Mouse (Mus musculus): ENCODE measurements around the gene Ric3. TPM values are rescaled to one million over a fixed set of nuclear protein-coding genes. Genes with fewer than 3 reads are reported as not detected.
A peak's percentile ranks its signal among the peaks of the same experiment; 100 is the strongest.
"Not testable (repeated sequence)": the region's sequence is repeated elsewhere in the genome, so short reads cannot be mapped to it uniquely, and the experiment has no call there.

Ric3 gene
- 0.25 and 0.47 TPM in 2 replicates for polyA plus RNA-seq (2015; fragmentation: Nextera tagmentation; extraction: Ambion mirVana)

DNA sequence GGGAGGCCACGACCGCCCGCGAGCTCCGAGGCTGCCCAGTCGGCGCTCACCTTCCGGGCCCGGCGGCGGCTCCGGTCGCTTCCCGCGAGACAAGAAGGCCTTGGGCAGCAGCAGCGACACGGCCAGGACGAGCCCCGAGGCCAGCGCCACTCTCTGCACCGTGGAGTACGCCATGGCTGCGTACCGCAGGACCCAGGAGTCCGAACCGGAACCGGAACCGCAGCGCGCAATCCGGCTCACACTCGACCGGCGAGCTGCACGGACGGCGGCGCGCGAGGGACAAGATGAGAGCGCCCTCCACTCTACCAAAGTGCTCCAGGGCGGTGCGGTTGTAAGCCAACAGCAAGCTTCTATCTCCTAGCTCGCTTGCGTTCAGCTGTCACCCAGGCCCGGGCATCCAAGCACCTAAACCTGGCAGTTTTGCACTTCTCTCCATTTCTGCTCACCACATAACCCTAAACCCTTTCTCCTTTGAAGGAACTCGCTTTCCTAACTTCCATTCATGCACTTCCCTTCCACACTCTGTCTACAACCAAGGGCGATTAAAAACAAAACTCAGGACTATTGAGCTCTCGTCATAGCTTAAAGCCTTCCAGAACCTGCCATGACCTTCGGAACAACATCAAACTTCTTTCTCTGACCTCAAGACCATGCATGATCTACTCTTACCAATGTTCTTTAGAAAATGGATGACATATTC, at the start of gene Ric3:
Ric3 (minus strand) TSS at position 219 of the 700 bp plus-strand sequence.
- WGBS (ENCODE audit: insufficient replicate concordance): 3% methylated on average over 50 of the region's 50 CpGs
- H3K4me1 ChIP-seq (ENCODE audit: control insufficient read depth, low read depth, low read length): peaks cover 4% of the 10 kb centered on the region
- no peak within 1 kb of the TSS for H3K9ac ChIP-seq (ENCODE audit: low read depth, low read length)
- no peaks in the 10 kb centered on the region for H3K36me3 ChIP-seq (ENCODE audit: control insufficient read depth, insufficient read depth)
- 0 out of 2 replicates have a peak, but pooled peaks have one; percentile 24 for ATAC-seq (ENCODE audit: low read depth)
- H3K27ac ChIP-seq (ENCODE audit: low read length): no peak within 1 kb of the TSS
- H3K4me3 ChIP-seq (ENCODE audit: low read depth, low read length): peak within 1 kb of the TSS; percentile 57
- no peaks in the 10 kb centered on the region for H3K9me3 ChIP-seq (replicated peaks; ENCODE audit: control insufficient read depth, low read length)
- H3K27me3 ChIP-seq (ENCODE audit: control insufficient read depth, insufficient read depth, low read depth, low read length): peaks cover 24% of the 10 kb centered on the region
- H3K4me2 ChIP-seq (ENCODE audit: low read depth, low read length): peak within 1 kb of the TSS; percentile 62

DNA sequence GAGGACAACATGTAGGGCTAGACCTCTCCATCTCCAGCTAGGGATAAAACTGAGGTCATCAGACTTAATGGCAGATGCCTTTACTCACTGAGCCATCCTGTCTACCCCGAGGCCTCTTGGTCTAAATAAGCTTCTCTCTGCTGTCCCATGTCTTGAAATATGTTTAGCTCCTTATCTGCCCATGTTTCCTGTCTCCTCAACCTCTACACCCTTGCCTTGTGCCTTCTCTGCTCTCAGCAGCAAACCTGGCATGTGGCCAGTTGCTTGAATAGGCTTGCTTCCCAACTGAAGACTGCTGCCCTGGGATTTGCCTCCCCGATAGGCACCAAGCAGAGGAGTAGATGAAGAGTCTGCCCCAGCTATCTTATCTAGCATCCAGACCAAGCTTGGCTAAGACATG, 48.4 kb upstream of the Ric3 start:
- no peaks in the 10 kb centered on the region; the same call in 1 of the 2 replicates for H3K4me1 ChIP-seq (ENCODE audit: control insufficient read depth, low read depth, low read length)
- H3K27ac ChIP-seq (ENCODE audit: low read length): no peak overlapping the region
- ATAC-seq (ENCODE audit: low read depth): no peak
- 19% methylated on average over 2 of the region's 2 CpGs for WGBS (ENCODE audit: insufficient replicate concordance)
- no peak overlapping the region for H3K9ac ChIP-seq (ENCODE audit: low read depth, low read length)
- no peaks in the 10 kb centered on the region for H3K9me3 ChIP-seq (replicated peaks; ENCODE audit: control insufficient read depth, low read length)
- no peaks in the 10 kb centered on the region for H3K36me3 ChIP-seq (ENCODE audit: control insufficient read depth, insufficient read depth)
- H3K27me3 ChIP-seq (ENCODE audit: control insufficient read depth, insufficient read depth, low read depth, low read length): no peaks in the 10 kb centered on the region
- H3K4me2 ChIP-seq (ENCODE audit: low read depth, low read length): no peak overlapping the region
- no peak overlapping the region for H3K4me3 ChIP-seq (ENCODE audit: low read depth, low read length)

GRCm38 (mm10) chr7:109129946-109130686, 47.0 kb upstream of the Ric3 start:
- ATAC-seq (ENCODE audit: low read depth): no peak
- Histone ChIP-seq H3K36me3 (ENCODE audit: control insufficient read depth, insufficient read depth) (no peaks in the 10 kb centered on the region), H3K27ac (ENCODE audit: low read length) (no peak overlapping the region), H3K4me3 (ENCODE audit: low read depth, low read length) (no peak overlapping the region), H3K4me1 (ENCODE audit: control insufficient read depth, low read depth, low read length) (no peaks in the 10 kb centered on the region), H3K27me3 (ENCODE audit: control insufficient read depth, insufficient read depth, low read depth, low read length) (no peaks in the 10 kb centered on the region), H3K4me2 (ENCODE audit: low read depth, low read length) (no peak overlapping the region), H3K9me3 (replicated peaks; ENCODE audit: control insufficient read depth, low read length) (no peaks in the 10 kb centered on the region), H3K9ac (ENCODE audit: low read depth, low read length) (no peak overlapping the region)
- WGBS (ENCODE audit: insufficient replicate concordance): 57% methylated on average over 5 of the region's 5 CpGs

GRCm38 (mm10) chr7:109129442-109129841, 46.3 kb upstream of the Ric3 start:
- Histone ChIP-seq H3K4me2 (ENCODE audit: low read depth, low read length) (no peak overlapping the region), H3K9me3 (replicated peaks; ENCODE audit: control insufficient read depth, low read length) (no peaks in the 10 kb centered on the region), H3K27me3 (ENCODE audit: control insufficient read depth, insufficient read depth, low read depth, low read length) (no peaks in the 10 kb centered on the region), H3K4me3 (ENCODE audit: low read depth, low read length) (no peak overlapping the region), H3K4me1 (ENCODE audit: control insufficient read depth, low read depth, low read length) (no peaks in the 10 kb centered on the region), H3K27ac (ENCODE audit: low read length) (no peak overlapping the region), H3K36me3 (ENCODE audit: control insufficient read depth, insufficient read depth) (no peaks in the 10 kb centered on the region), H3K9ac (ENCODE audit: low read depth, low read length) (no peak overlapping the region)
- ATAC-seq (ENCODE audit: low read depth): no peak

DNA sequence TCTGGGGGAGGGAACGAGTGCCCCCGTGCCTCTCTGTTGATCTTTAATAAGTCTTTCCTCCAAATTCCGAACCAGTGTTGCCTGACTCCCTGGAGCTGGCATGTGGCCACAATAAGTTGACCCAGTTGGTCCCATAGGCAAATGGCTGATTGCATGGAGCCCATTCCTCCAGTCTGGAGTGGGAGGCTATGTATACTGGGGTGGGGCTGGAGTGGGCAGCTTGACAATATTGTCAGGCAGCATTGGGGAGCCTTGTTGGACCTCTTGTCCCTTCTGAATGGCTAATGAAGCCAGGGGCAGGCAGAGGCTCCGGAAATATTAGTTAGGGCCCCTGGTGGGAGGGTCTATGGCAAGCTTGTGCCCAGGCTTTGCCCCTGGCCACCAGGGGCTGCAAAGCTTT, 32.8 kb upstream of the Ric3 start:
- WGBS (ENCODE audit: insufficient replicate concordance): 27% methylated on average over 4 of the region's 4 CpGs
- no peaks in the 10 kb centered on the region for H3K9me3 ChIP-seq (replicated peaks; ENCODE audit: control insufficient read depth, low read length)
- no peaks in the 10 kb centered on the region for H3K36me3 ChIP-seq (ENCODE audit: control insufficient read depth, insufficient read depth)
- no peak for ATAC-seq (ENCODE audit: low read depth)
- H3K27ac ChIP-seq (ENCODE audit: low read length): peak overlapping the region; percentile 30; the same call in 1 of the 2 replicates
- no peaks in the 10 kb centered on the region for H3K27me3 ChIP-seq (ENCODE audit: control insufficient read depth, insufficient read depth, low read depth, low read length)
- 0 out of 2 replicates have a peak overlapping the region, but pooled peaks have one; percentile 24 for H3K4me2 ChIP-seq (ENCODE audit: low read depth, low read length)
- H3K4me3 ChIP-seq (ENCODE audit: low read depth, low read length): no peak overlapping the region
- H3K4me1 ChIP-seq (ENCODE audit: control insufficient read depth, low read depth, low read length): peaks cover 47% of the 10 kb centered on the region
- H3K9ac ChIP-seq (ENCODE audit: low read depth, low read length): no peak overlapping the region

DNA sequence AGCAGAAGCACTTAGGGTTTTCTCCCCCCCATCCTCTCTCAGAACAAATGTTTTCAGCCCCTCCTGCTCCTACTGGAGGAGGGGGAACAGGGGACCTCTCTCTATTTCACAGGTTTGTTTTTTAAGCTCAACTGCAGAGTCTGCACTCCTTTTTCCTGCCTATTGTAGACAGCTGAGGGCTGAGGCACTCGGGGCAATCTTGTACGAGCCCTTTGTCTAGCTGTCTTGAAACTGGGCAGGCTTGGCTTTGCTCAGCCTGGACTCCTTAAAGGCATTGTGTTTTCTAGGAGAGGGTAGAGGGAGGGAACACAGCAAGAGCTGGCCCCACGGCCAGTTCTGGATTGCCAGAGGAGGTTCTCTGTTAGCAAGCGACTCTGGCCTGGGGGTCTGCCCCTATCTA, 32.4 kb upstream of the Ric3 start:
- peaks cover 51% of the 10 kb centered on the region for H3K4me1 ChIP-seq (ENCODE audit: control insufficient read depth, low read depth, low read length)
- not testable (repeated sequence) for H3K9me3 ChIP-seq (replicated peaks; ENCODE audit: control insufficient read depth, low read length); ATAC-seq (ENCODE audit: low read depth); H3K27me3 ChIP-seq (ENCODE audit: control insufficient read depth, insufficient read depth, low read depth, low read length); H3K36me3 ChIP-seq (ENCODE audit: control insufficient read depth, insufficient read depth); H3K9ac ChIP-seq (ENCODE audit: low read depth, low read length); H3K4me3 ChIP-seq (ENCODE audit: low read depth, low read length); H3K27ac ChIP-seq (ENCODE audit: low read length)
- WGBS (ENCODE audit: insufficient replicate concordance): no CpG with 5 or more reads among the region's 4 CpGs
- 0 out of 2 replicates have a peak overlapping the region, but pooled peaks have one; percentile 24 for H3K4me2 ChIP-seq (ENCODE audit: low read depth, low read length)

DNA sequence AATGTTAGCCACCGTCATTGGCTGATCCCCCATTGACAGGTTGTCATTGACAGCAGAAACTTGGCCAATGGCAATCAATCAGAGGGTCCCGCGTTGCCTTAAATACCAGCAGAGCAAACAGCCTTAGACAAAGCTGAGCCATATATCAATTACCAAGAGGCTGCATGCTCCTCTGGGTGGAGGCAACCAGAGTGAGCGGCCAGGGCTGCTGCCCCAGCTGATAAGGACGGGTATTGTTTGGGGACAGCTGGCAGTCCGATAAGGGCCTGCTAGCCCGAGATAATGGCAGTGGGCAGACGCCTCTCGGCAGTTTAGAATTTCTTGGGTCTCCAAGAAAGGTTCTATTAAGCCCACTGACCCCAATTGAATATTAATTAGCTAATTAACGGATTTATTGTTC, 31.8 kb upstream of the Ric3 start:
- no peaks in the 10 kb centered on the region for H3K36me3 ChIP-seq (ENCODE audit: control insufficient read depth, insufficient read depth)
- WGBS (ENCODE audit: insufficient replicate concordance): 2% methylated on average over 10 of the region's 10 CpGs
- no peaks in the 10 kb centered on the region for H3K27me3 ChIP-seq (ENCODE audit: control insufficient read depth, insufficient read depth, low read depth, low read length)
- H3K4me1 ChIP-seq (ENCODE audit: control insufficient read depth, low read depth, low read length): peaks cover 56% of the 10 kb centered on the region
- H3K4me2 ChIP-seq (ENCODE audit: low read depth, low read length): peak overlapping the region; percentile 30
- ATAC-seq (ENCODE audit: low read depth): peak; percentile 92
- no peak overlapping the region for H3K9ac ChIP-seq (ENCODE audit: low read depth, low read length)
- H3K9me3 ChIP-seq (replicated peaks; ENCODE audit: control insufficient read depth, low read length): no peaks in the 10 kb centered on the region
- H3K27ac ChIP-seq (ENCODE audit: low read length): peak overlapping the region; percentile 65
- H3K4me3 ChIP-seq (ENCODE audit: low read depth, low read length): peak overlapping the region; percentile 0; the same call in 1 of the 2 replicates

GRCm38 (mm10) chr7:109111000-109111399, 27.9 kb upstream of the Ric3 start:
- peak overlapping the region; percentile 6; the same call in 1 of the 2 replicates for H3K4me3 ChIP-seq (ENCODE audit: low read depth, low read length)
- H3K9me3 ChIP-seq (replicated peaks; ENCODE audit: control insufficient read depth, low read length): no peaks in the 10 kb centered on the region
- peak overlapping the region; percentile 40 for H3K9ac ChIP-seq (ENCODE audit: low read depth, low read length)
- peak; percentile 81 for ATAC-seq (ENCODE audit: low read depth)
- 15% methylated on average over 5 of the region's 5 CpGs for WGBS (ENCODE audit: insufficient replicate concordance)
- H3K4me1 ChIP-seq (ENCODE audit: control insufficient read depth, low read depth, low read length): peaks cover 54% of the 10 kb centered on the region
- no peaks in the 10 kb centered on the region for H3K36me3 ChIP-seq (ENCODE audit: control insufficient read depth, insufficient read depth)
- H3K27me3 ChIP-seq (ENCODE audit: control insufficient read depth, insufficient read depth, low read depth, low read length): no peaks in the 10 kb centered on the region
- H3K4me2 ChIP-seq (ENCODE audit: low read depth, low read length): peak overlapping the region; percentile 48
- peak overlapping the region; percentile 84 for H3K27ac ChIP-seq (ENCODE audit: low read length)

- no peak for ATAC-seq (ENCODE audit: low read depth)
- H3K4me2 ChIP-seq (ENCODE audit: low read depth, low read length): no peak overlapping the region
- no peaks in the 10 kb centered on the region for H3K36me3 ChIP-seq (ENCODE audit: control insufficient read depth, insufficient read depth)
- WGBS (ENCODE audit: insufficient replicate concordance): 6% methylated on average over 1 of the region's 1 CpGs
- H3K4me1 ChIP-seq (ENCODE audit: control insufficient read depth, low read depth, low read length): peaks cover 2% of the 10 kb centered on the region; the same call in 1 of the 2 replicates
- H3K27ac ChIP-seq (ENCODE audit: low read length): no peak overlapping the region
- no peak overlapping the region for H3K9ac ChIP-seq (ENCODE audit: low read depth, low read length)
- H3K4me3 ChIP-seq (ENCODE audit: low read depth, low read length): no peak overlapping the region
- no peaks in the 10 kb centered on the region for H3K9me3 ChIP-seq (replicated peaks; ENCODE audit: control insufficient read depth, low read length)
- H3K27me3 ChIP-seq (ENCODE audit: control insufficient read depth, insufficient read depth, low read depth, low read length): no peaks in the 10 kb centered on the region
Measured at GRCm38 (mm10) chr7:109104894-109105293, 21.8 kb upstream of the Ric3 start.
